Mouse (Mus musculus): Measurements from ENCODE around the gene Nicn1. TPM values are rescaled to one million over a fixed set of nuclear protein-coding genes. Genes with fewer than 3 reads are reported as not detected.
"Not testable (repeated sequence)": the region's sequence is repeated elsewhere in the genome, so short reads cannot be mapped to it uniquely, and the experiment has no call there.

The Nicn1 gene
- total RNA-seq, 2 experiments from 2014 or later: 18.4 to 19.8 TPM

- no peak for DNase-seq
- intact Hi-C loops (cut with DNase I): no loop called here
Observed at GRCm38 (mm10) chr9:108274476-108275330, 15.5 kb upstream of the Nicn1 start.

GRCm38 (mm10) chr9:108275331-108275659, 14.9 kb upstream of the Nicn1 start:
- no peak for DNase-seq
- intact Hi-C loops (cut with DNase I): no loop called here

- intact Hi-C loops (cut with DNase I): no loop called here
- DNase-seq: peak; percentile 40 to 60
Observed at GRCm38 (mm10) chr9:108278697-108279450, 11.4 kb upstream of the Nicn1 start.

- intact Hi-C loops (cut with DNase I): loop anchor here (2.0 to 5.0 kb wide), 3 partner anchors 15 to 143 kb away; no protein-coding TSS in a partner anchor
Observed at GRCm38 (mm10) chr9:108280071-108280828, 10.0 kb upstream of the Nicn1 start.

GRCm38 (mm10) chr9:108284410-108284809, 5.8 kb upstream of the Nicn1 start:
- DNase-seq: peak; percentile 74 to 86
- intact Hi-C loops (cut with DNase I): loop anchor here (1.0 to 5.0 kb wide), 4 partner anchors 37 to 188 kb away; no protein-coding TSS in a partner anchor

More at GRCm38 (mm10) chr9:108280071-108280828, 10.0 kb upstream of the Nicn1 start:
- DNase-seq: peak; percentile 87 to 91

GRCm38 (mm10) chr9:108287526-108288238, 2.5 kb upstream of the Nicn1 start:
- intact Hi-C loops (cut with DNase I); DNase-seq: not testable (repeated sequence)

- intact Hi-C loops (cut with DNase I): no loop called here
- DNase-seq: no peak
Observed at GRCm38 (mm10) chr9:108289347-108289746, 882 bp upstream of the Nicn1 start.

GRCm38 (mm10) chr9:108290773-108291172, 544 bp downstream of the Nicn1 start:
- intact Hi-C loops (cut with DNase I): loop anchor here (10.0 kb wide), 1 partner anchor 386 kb away; the partner anchor contains the start of gene Mst1r
- no peak for DNase-seq

GRCm38 (mm10) chr9:108296453-108297355, 6.5 kb downstream of the Nicn1 start, which contains the start of gene Amt:
Amt (plus strand) TSS chr9:108296853.
- intact Hi-C loops (cut with DNase I): loop anchor here (10.0 kb wide), 1 partner anchor 392 kb away; the partner anchor contains the start of gene Mst1r

GRCm38 (mm10) chr9:108301853-108302252, 11.6 kb downstream of the Nicn1 start:
- intact Hi-C loops (cut with DNase I): no loop called here
- DNase-seq: no peak

More at GRCm38 (mm10) chr9:108296453-108297355, 6.5 kb downstream of the Nicn1 start, which contains the start of gene Amt:
- no peak for DNase-seq

- DNase-seq: no peak
- intact Hi-C loops (cut with DNase I): no loop called here
Observed at GRCm38 (mm10) chr9:108304716-108305115, 14.5 kb downstream of the Nicn1 start.

GRCm38 (mm10) chr9:108305170-108305569, 14.9 kb downstream of the Nicn1 start:
- peak; percentile 12 to 16 for DNase-seq

GRCm38 (mm10) chr9:108305629-108306520, 15.6 kb downstream of the Nicn1 start, which contains the start of the genes Rhoa and Tcta:
Rhoa (plus strand) TSS chr9:108306129.
Tcta (minus strand) TSS chr9:108306160.
- intact Hi-C loops (cut with DNase I): loop anchor here (2.0 kb wide), 1 partner anchor 33 kb away; the partner anchor contains the start of gene Gpx1
- DNase-seq: peak; percentile 96 to 97

More at GRCm38 (mm10) chr9:108305170-108305569, 14.9 kb downstream of the Nicn1 start:
- intact Hi-C loops (cut with DNase I): no loop called here

GRCm38 (mm10) chr9:108306571-108306980, 16.3 kb downstream of the Nicn1 start:
- intact Hi-C loops (cut with DNase I): loop anchor here (2.0 kb wide), 1 partner anchor 32 kb away; the partner anchor contains the start of gene Gpx1
- peak; percentile 87 to 91 for DNase-seq

GRCm38 (mm10) chr9:108307021-108307807, 17.0 kb downstream of the Nicn1 start:
- intact Hi-C loops (cut with DNase I): loop anchor here (2.0 kb wide), 1 partner anchor 32 kb away; the partner anchor contains the start of gene Gpx1

GRCm38 (mm10) chr9:108308141-108308540, 17.9 kb downstream of the Nicn1 start:
- intact Hi-C loops (cut with DNase I): loop anchor here (2.0 kb wide), 1 partner anchor 39 kb away; the partner anchor contains the start of gene Usp4
- DNase-seq: no peak

More at GRCm38 (mm10) chr9:108307021-108307807, 17.0 kb downstream of the Nicn1 start:
- DNase-seq: no peak
